Mouse (Mus musculus) ovary, postnatal 14 days (tissue): ENCODE results near the gene Olfr211.
"Not testable (repeated sequence)": the region's sequence is repeated elsewhere in the genome, so short reads cannot be mapped to it uniquely, and the experiment has no call there.

Source experiments
- DNase-seq: peaks from one replicate; pipeline ENCODE4 v3.0.0; 2022; ENCODE audit warnings: low spot score

Gene Olfr211

DNA sequence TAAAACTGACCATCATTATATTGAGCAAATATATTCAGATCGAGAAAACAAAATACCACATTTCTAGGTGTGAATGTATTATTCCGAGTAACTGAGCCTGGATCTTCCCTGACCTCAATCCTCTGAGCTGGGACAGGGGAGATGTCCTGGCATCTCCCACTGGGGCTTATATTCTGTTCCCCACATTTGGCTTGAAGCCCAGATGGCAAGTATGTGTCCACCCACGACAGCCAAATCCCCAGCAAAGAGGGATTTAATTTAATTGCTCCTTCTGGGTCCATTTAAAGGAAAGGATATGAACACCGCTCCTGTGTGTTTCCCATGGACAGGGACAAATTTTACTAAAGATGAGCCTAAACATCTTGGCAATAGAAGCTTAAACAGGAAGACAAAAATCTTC lies at the start of gene Olfr211:
Gene Olfr211 (plus strand): TSS at position 301 of the 400 bp plus-strand sequence.
- no peak for DNase-seq

DNA sequence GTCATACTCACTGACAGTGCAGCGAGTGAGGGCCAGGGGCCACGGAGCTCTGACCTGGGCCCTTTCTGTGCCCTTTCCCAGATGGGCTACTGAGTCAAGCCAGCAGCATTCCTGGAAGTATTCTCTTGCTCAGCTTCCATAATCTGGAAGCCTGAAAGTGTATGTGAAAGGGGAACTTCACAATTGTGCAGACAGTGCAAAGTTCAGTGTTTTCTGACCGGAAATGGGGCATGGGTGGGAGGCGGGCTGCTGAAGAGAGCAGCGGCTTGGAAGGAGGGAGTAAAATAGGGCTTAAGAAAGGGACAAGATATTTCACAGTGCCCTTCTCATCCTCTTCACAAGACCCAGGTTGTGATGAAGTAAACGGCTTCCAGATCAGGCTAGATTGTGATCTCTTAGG lies 49.4 kb upstream of the Olfr211 start:
- no peak for DNase-seq

DNA sequence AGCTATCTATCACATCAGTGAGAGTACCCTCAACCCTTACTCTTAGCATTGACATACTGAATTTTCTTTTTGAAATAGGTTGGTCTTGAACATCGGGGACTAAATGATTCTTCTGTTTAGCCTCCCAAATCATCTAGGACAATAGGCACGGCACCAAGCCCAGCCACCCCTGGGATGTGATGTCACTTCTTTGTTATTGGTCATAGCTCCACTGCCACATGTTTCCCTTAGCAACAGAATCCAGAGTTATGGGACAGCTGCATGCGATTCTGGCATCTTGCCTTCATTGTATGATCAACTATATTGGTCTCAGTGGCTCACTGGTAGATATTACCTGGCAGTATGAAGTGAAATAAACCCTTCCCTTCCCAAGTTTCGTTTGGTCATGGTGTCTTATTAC lies 48.4 kb upstream of the Olfr211 start:
- DNase-seq, result no peak

DNA sequence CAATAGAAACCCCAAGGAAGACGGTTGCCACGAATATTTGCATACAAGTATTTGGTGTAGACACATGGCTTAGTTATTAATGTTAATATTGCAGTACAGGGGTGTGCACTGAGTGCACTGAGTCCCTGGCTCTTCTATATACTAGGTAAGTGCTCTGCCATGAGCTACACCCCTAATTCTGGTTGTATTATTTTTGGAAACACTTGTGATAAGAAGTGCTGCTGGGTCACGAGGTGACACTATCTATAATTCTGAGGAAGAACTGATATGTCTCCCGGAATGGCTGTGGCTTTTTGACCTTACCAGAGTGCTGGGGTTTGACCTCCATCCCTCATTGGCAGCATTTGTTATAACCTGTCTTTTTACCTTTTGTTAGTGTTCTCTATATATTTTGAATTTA lies 48.0 kb upstream of the Olfr211 start:
- no peak for DNase-seq

DNA sequence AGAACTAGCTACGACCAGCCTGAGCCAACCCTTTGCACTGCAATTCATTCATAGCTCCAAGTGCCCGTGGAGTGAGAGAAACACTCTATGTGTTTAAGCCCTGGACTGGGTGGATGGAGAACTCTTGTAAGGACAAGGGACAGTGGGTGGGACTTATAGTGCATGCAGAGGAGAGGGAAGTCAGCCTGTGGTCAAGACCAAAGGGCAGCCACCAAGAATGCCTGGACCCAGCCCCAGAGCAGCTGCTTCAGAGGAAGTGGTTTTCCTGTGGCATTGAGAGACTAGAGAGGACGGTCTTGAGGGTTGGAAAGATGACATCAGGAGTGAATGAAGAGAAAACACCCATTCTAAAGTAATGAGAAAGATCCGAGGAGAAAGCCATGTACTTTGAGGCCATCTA lies 33.1 kb upstream of the Olfr211 start:
- DNase-seq, result no peak

DNA sequence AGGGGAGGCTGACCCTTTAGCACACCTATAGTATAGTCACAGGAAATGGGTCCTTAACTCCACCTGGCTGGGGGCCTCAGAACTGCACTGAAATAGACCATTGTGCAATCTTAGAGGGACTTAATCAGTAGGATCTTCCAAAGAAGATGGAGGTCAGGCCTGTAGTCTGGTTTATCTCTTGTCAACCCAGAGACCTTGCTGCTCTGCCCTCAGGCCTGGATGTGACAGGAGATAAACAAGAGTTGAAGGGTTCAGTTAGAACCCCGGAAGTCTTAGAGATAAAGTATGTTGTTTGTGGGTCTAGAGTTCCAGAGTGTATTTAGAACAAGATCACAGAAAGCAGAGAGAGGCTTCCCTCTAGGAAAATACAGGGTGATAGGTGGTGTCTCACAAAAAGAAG lies 32.4 kb upstream of the Olfr211 start:
- DNase-seq, result no peak

DNA sequence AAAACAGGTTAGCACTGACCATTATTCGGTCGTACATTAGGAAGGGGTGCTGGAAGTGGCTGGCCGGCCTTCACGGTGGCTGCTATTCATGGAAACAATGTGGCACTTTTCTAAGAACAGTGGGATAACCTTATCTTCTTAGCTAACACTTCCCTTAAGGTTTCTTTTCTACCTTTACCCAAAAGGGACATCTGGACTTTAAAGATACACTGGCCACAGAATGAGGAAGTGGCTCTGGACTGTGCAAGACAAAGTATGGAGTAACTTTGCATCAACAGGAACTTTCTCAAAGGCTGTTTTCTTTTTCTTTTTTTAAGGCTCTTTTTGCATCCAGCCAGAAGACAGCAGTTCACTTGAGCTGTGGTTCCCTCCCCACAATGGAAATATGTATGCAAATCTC lies 30.2 kb upstream of the Olfr211 start:
- DNase-seq, result no peak

DNA sequence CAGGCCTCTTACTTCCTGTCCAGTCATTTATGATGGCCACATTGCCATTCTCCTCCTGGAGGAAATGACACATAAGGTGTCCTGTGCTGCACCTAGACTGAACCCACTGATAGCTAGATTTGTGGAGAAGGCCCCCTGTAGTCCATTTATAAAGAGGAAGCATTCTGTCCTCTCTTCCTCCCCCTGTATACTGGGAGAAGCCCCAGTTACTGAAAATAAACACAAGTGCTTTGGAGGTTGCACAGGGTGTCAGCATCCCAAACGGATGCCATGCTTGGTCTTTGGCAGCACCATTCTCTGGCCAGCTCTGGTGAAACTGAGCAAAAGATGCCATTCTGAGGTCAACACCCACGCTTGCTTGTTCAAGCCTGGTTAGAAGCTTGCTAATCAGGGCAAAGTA lies 29.7 kb upstream of the Olfr211 start:
- no peak for DNase-seq

DNA sequence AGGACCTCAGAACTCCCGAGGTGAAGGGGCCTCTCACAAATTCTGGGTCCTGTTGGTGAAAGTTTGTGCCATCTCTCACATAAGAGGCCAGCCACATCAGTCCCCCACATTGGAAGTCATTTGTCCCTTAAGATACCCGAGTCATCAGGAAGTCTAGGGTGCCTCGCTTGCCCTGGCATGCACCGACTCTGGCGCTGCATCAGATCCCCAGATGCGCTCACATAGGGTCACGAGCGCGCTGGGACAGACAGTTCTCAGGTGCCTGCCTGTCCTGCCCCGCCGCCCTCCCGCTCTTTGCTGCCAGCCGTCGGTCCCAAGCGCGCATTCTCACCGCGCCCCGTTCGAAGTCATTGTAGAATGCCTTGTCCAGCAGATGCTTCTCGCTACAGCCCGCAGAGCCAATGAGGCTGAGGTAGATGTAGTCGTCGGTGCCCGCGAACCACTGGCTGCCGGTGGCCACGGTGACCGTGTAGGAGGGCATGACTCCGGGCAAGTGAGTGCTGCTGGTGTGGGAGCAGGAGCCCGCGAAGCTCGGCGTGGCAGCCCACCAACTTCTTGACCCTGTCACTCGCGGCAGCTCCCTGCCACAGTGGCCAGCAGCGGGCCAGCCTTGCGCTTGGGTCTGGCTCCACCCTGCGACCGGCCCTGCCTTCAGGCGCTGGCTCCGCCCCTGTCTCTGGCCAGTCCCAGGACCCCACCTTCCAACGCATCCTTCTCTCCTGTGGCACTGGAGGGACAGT lies 28.2 kb upstream of the Olfr211 start, which contains the start of gene Alox5:
Gene Alox5 (minus strand): TSS at position 635 of the 740 bp plus-strand sequence.
- DNase-seq, result no peak

DNA sequence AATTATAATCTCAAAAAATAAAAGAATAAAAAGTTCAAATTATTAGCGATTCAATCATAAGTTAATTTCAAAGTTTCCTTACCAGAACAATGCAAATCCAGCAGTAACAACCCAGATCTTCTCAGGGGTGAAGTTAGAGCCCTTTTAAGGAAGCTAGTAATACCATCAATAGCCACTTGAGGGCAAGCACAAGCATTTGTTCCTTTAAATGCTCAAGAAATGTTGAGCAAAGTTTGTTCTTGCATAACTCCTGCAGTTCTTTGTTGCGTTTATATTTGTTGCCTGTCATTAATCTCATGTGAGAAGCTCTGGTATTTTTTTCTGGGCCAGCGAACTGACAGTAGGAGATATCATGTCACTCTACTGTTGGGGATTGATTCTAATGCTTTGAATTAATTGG lies 20.8 kb upstream of the Olfr211 start:
- no peak for DNase-seq

DNA sequence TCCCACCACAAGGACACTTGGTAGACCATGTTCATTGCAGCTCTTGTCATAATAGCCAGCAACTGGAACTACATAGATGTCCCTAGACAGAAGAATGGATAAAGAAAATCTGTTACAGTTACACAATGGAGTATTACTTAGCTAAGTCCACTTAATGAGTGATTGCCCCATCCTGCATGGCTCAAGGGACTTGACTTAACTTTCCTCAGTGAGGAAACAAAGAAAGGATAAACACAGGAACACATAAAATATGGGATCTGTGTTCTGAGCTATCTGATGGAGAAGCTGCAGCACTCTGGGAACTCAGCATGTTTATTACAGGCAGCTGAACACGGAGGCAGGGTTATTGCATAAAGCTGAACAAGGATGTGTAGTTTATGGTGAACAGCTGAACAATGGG lies 3.8 kb upstream of the Olfr211 start:
- no peak for DNase-seq

DNA sequence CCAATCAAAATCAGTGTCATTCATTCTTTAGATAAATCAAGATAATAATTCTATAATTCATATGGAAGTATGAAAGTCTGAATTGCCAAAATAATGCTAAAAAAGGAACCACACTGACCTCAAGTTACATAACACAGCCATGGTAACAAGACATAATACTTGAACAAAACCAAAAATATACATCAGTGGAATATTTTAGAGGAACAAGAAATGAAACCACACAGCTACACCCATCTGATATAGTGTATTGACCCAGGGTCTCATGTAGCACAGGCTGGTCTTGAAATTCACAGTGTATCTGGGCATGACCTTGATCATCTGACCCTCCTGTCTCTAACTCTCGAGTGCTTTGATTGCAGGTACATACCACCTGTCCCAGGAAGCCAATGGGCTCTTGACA lies 2.1 kb upstream of the Olfr211 start:
- no peak for DNase-seq

DNA sequence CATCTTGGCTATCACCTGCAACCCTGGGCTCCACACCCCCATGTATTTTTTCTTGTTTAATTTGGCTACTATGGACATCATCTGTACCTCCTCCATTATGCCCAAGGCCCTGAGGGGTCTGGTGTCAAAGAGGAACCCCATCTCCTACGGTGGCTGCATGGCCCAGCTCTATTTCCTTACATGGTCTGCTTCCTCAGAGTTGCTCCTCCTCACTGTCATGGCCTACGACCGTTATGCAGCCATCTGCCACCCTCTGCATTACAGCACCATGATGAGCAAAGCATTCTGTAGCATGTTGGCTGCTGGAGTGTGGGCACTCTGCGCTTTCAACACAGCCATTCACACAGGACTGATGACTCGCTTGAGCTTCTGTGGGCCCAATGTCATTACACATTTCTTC lies 4.9 kb downstream of the Olfr211 start:
- DNase-seq, result no peak

DNA sequence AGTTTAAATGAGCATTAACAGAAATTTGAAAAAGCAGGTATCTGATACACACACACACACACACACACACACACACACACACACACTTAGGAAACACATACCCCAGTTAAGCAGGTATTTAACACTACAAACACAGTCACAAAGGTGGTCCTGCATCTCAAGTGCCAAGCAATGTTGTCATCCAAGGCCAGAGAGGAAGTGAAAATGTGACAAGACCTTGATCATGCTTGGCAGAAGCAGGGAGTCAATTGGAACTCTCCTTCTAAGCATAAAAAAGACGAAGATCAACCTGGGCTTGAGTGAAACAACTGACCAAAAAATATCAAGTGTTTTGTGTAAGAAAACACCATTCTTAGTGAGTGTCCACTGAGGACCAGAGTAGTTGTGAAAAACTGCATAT lies 7.1 kb downstream of the Olfr211 start:
- DNase-seq, result no peak

DNA sequence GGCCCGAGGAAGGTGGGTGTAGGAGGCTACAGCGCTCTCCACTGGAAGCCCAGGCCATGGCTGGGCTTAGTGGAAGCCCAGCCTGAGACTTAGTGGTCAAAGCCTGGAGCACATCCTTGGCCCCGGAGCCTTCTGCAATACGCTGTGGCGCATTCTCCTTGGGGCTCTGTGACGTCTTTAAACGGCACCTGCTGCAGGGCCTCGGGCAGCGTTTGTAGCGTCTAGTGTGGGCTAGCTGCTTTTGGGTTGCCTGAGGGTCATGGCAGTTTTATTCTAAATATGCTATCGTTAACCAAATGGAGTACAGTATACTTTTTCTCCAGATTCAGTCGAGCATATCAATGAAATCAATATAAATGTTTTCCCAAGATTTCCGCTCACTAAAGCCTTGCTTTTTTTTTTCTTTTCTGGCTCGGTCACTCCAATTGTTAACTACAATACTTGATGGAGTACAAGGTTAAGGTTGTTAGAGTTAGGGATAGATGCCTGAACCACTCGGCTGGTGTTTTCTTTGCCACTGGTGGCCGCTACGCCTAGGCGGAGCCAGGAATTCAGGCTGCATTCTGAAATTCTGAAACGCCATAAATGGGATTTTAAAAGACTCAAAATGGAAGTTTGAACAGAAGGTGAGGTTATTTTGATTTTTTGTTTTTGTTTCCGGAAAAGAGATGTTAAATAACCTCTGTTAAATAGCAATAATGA lies 17.6 kb downstream of the Olfr211 start, which contains the start of gene Olfr212:
Gene Olfr212 (plus strand): TSS at position 215 of the 702 bp plus-strand sequence.
- not testable (repeated sequence) for DNase-seq

DNA sequence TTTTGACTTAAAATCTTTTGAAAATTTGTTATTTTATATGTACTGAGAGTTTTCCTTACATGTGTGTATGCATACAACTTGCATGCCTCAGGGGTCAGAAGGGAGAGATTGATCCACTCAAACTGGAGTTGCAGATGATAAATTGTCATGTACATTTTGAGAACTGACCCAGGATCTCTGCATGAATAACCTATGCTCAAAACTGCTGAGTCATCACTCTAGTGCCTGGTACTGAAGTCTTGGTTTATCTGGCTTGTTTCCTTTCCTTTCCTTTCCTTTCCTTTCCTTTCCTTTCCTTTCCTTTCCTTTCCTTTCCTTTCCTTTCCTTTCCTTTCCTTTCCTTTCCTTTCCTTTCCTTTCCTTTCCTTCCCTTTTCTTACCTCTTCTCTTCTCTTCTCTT lies 25.9 kb downstream of the Olfr211 start:
- DNase-seq, result no peak

DNA sequence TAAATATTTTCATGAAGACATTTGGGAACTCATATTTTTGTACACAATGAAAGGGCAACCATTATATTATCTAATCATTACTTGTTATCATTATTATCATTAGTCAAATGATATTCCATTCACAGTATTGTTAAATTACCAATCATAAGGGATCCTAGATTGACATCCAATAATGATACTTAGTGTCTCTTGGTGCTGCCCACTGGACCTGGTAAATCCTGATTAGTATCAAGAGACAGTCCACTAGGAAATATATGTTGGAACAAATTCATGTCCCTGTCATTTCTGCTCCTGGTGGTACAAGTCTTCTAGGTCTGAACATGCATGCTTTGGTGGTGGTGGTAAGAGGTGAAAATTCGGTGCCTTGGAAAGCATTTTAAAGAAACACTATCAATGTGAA lies 49.3 kb downstream of the Olfr211 start, which contains the start of gene Olfr213:
Gene Olfr213 (plus strand): TSS at position 301 of the 400 bp plus-strand sequence.
- DNase-seq, result no peak

DNA sequence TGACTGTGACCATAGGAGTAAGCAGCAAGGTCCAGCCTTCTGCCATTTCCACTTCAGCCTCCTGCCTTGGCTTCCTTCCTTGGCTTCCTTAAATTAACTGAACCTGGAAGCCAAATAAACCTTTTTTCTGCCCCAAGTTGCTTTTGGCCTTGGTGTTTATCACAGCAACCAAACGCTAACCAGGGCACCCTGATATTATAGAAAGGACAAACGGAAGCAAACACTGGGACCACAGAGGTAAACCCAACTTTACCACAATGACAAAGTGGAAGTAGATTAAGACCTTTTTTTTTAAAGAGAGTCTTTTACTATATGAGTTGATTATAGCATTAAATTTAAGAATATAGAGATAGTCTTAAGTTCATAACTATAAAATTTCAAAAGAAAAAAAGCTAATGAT lies 53.6 kb downstream of the Olfr211 start:
- DNase-seq, result no peak
